Mouse (Mus musculus): ENCODE results near the gene Clic5. TPM values are rescaled to one million over a fixed set of nuclear protein-coding genes. Genes with fewer than 3 reads are reported as not detected.
A peak's percentile ranks its signal among the peaks of the same experiment; 100 is the strongest.
"Not testable (repeated sequence)": the region's sequence is repeated elsewhere in the genome, so short reads cannot be mapped to it uniquely, and the experiment has no call there.

Gene Clic5
- polyA plus RNA-seq, 1 experiment = 0.27 TPM

DNA sequence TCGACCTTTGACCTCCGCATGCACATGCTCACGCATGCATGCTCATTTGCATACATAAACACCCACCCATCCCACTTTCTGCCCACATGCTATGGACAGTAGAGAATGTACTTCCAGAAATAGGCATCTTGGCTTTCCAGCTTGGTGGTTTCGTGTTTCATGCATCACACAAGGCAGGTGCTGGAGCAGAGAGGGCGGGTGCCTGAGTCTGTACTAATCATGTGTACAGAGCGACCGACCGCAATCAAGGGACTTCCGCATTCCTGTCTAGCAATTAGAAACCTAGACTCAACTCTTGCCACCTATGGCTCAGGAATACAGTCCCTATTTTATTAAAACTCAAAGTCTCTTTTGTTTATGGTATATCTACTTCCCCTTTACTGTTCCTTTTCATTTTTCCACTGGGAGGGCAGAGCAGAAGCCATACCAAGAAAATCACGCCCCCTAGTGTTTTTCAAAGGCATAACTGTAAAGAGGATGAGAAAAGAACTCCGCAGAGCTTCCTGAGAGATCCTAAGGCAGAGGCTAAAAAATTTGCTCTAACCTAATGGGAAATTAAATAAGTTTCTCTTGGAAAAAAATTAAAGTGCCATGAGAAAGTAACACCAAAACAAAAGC is 22.5 kb upstream of the Clic5 start:
- no peak for DNase-seq (ENCODE audit: low read depth)
- TF ChIP-seq CTCF (IDR thresholded peaks at IDR 0.05; ENCODE audit: borderline replicate concordance, extremely low read depth, insufficient read depth, insufficient read length) (no peak), POLR2A (IDR thresholded peaks at IDR 0.05; ENCODE audit: borderline replicate concordance, extremely low read depth, insufficient read depth, insufficient read length, poor library complexity, severe bottlenecking) (no peak)

DNA sequence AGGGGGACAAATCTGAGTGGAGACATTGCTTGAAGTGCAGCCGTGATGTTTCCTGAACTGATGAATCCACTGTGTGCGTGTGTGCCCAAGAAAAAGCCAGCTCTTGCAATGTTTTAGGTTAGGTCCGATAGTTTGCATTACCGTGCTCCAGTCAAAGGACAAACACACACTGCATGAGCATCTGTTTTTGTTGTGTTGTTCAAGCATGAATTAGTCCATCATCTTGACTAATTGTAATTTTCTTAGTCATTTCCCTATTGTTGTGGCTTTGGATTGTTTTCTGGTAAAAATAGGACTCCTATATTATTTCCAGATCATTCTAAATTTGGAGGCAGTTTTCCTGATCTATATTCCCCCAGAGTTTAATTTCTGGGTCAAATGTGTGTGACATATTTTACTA is 18.7 kb upstream of the Clic5 start:
- TF ChIP-seq POLR2A (IDR thresholded peaks at IDR 0.05; ENCODE audit: borderline replicate concordance, extremely low read depth, insufficient read depth, insufficient read length, poor library complexity, severe bottlenecking) = no peak
- TF ChIP-seq CTCF (IDR thresholded peaks at IDR 0.05; ENCODE audit: borderline replicate concordance, extremely low read depth, insufficient read depth, insufficient read length) = no peak
- no peak for DNase-seq (ENCODE audit: low read depth)

DNA sequence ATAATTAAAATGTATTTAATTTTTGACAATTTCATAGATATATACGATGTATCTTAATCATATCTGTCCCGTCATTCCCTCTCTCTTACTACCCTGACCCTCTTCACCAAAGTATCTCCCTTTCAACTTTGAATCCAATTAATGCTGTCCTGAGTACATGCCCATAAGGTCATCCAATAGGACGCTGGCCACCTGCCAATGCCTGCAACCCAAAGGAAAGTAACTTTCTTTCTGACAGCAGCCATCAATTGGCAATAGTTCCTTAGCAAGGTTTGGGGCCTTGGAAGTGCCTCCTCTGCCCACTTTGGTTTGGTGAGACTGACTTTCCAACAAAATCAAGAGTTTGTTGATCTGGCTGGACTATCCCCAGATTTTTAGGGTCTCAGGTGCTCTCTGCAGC is 18.1 kb upstream of the Clic5 start:
- TF ChIP-seq CTCF (IDR thresholded peaks at IDR 0.05; ENCODE audit: borderline replicate concordance, extremely low read depth, insufficient read depth, insufficient read length) (no peak), POLR2A (IDR thresholded peaks at IDR 0.05; ENCODE audit: borderline replicate concordance, extremely low read depth, insufficient read depth, insufficient read length, poor library complexity, severe bottlenecking) (no peak)
- DNase-seq (ENCODE audit: low read depth) = no peak

DNA sequence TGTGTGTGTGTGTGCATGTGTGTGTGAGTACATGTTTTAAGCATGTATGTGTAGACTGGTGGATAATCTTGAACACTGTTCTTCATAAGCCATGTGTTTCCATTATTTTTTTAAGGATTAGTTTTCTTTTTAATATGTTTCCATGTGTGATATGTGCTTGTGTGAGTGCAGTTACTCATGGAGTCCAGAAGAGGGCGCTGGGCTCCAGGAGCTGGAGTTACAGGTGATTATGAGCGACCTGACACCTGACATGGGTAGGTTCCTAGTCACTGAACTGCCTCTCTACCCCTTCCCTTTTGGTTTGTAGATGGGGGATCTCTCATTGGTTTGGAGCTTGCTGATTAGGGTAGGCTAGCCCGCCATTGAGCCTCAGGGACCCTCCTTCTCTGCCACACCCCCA is 16.5 kb upstream of the Clic5 start:
- TF ChIP-seq POLR2A (IDR thresholded peaks at IDR 0.05; ENCODE audit: borderline replicate concordance, extremely low read depth, insufficient read depth, insufficient read length, poor library complexity, severe bottlenecking) = no peak
- no peak for TF ChIP-seq CTCF (IDR thresholded peaks at IDR 0.05; ENCODE audit: borderline replicate concordance, extremely low read depth, insufficient read depth, insufficient read length)
- DNase-seq (ENCODE audit: low read depth) = no peak

DNA sequence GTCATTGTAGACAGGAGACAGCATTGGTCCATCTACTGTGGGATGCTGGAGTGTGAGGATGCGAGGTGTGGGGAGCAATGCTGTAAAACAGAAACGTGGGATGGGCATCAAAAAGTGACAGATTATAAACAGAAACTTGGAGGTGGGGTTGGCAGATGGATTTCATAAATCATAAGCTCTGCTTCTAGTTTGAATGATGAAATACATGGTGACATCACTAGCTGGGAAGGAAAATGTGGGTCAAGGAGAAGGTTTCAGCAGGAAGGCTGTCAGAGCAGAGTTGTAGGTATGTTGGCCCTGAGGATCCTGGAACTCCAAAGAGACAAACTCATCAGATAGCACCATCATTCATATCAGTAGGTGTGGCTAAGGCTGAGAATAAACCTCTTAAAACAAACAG is 15.0 kb upstream of the Clic5 start:
- no peak for DNase-seq (ENCODE audit: low read depth)
- TF ChIP-seq POLR2A (IDR thresholded peaks at IDR 0.05; ENCODE audit: borderline replicate concordance, extremely low read depth, insufficient read depth, insufficient read length, poor library complexity, severe bottlenecking) = no peak
- TF ChIP-seq CTCF (IDR thresholded peaks at IDR 0.05; ENCODE audit: borderline replicate concordance, extremely low read depth, insufficient read depth, insufficient read length) = no peak

DNA sequence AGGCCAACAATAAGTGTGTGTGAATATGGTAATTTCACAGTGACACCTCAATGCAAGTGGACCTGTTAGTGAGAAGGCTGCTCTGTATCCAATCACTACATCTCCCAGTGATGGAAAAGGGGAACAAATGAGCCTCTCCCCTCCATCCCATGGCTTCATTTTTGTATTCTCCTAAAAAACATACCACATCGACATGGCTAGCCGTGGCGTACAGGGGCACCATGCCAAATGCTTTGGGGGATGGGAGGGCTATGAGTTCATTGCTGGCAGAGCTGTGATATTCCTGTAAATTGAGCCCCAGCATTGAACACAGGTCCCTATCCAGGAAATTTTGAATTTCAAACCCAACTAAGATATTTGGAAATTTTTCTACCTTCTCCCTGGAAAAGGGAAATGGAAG is 11.1 kb upstream of the Clic5 start:
- TF ChIP-seq POLR2A (IDR thresholded peaks at IDR 0.05; ENCODE audit: borderline replicate concordance, extremely low read depth, insufficient read depth, insufficient read length, poor library complexity, severe bottlenecking) (no peak), CTCF (IDR thresholded peaks at IDR 0.05; ENCODE audit: borderline replicate concordance, extremely low read depth, insufficient read depth, insufficient read length) (no peak)
- DNase-seq (ENCODE audit: low read depth) = peak; percentile 3

DNA sequence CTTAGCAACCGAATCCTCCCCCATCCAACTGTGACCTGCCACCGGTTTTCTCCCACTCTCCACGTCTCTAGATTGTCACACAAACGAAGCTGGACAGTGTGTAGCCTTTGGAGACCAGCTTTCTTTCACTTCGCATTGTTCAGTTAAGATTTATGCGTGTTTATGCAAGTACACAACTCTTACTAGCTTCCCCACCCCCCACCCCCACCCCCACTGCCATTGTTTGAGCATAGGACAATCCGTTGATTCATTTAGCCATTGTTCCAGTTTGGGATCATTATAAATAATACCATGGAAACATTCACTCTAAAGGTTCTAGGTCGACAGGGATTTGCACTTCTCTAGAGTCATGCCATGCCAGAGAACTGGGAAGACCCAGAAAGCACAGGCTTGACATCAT is 7.0 kb upstream of the Clic5 start:
- TF ChIP-seq POLR2A (IDR thresholded peaks at IDR 0.05; ENCODE audit: borderline replicate concordance, extremely low read depth, insufficient read depth, insufficient read length, poor library complexity, severe bottlenecking) (no peak), CTCF (IDR thresholded peaks at IDR 0.05; ENCODE audit: borderline replicate concordance, extremely low read depth, insufficient read depth, insufficient read length) (no peak)
- no peak for DNase-seq (ENCODE audit: low read depth)

DNA sequence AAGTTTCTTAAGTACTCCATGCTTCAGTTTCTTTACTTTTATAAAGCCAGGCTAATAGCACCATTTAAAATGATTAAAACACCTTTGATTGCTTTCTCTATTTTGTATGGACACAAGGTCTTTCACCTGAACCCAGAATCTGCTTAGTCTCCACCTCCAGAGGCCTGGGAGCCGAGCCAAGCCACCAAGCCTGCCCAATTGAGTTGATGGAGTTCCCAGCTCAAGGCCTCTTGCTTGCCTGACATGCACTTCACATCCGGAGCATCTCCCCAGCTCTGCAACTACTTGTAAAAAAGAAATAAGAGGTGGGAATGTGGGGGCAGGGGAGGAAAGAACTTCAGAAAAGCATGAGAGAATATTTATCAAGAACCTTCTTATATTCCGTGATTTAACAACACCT is 1.5 kb upstream of the Clic5 start:
- TF ChIP-seq CTCF (IDR thresholded peaks at IDR 0.05; ENCODE audit: borderline replicate concordance, extremely low read depth, insufficient read depth, insufficient read length) (no peak), POLR2A (IDR thresholded peaks at IDR 0.05; ENCODE audit: borderline replicate concordance, extremely low read depth, insufficient read depth, insufficient read length, poor library complexity, severe bottlenecking) (no peak)
- no peak for DNase-seq (ENCODE audit: low read depth)

DNA sequence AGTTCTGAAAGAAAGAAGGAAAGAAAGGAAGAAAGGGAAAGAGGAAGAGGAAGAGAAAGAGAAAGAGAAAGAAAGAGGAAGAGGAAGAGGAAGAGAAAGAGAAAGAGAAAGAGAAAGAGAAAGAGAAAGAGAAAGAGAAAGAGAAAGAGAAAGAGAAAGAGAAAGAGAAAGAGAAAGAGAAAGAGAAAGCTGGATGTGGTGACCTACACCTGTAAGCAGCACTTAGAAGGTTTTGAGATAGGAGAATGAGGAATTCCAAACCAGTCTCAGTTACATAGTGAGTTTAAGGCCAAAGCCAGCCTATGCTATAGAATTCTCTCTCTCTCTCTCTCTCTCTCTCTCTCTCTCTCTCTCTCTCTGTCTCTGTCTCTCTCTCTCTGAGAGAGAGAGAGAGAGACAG is 847 bp upstream of the Clic5 start:
- DNase-seq (ENCODE audit: low read depth) = not testable (repeated sequence)

DNA sequence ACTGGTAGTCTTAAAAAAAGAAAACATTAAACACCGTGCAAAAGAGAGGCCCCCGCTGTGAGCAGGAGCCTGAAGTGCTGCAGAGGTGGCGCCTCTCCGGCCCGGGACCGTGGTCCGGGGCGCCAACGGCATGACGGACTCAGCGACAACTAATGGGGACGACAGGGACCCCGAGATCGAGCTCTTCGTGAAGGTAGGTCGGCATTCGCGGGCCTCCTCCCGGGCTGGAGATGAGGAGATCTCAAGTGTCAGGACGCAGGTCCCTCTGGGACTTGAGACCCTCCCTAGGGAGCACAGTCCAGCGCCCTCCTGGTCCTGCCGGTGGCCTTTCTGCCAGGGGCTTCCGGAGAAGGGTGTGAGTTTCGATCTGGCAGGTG is 373 bp downstream of the Clic5 start:
- TF ChIP-seq POLR2A (IDR thresholded peaks at IDR 0.05; ENCODE audit: borderline replicate concordance, extremely low read depth, insufficient read depth, insufficient read length, poor library complexity, severe bottlenecking) (no peak), CTCF (IDR thresholded peaks at IDR 0.05; ENCODE audit: borderline replicate concordance, extremely low read depth, insufficient read depth, insufficient read length) (no peak)
- peak; percentile 15 for DNase-seq (ENCODE audit: low read depth)

DNA sequence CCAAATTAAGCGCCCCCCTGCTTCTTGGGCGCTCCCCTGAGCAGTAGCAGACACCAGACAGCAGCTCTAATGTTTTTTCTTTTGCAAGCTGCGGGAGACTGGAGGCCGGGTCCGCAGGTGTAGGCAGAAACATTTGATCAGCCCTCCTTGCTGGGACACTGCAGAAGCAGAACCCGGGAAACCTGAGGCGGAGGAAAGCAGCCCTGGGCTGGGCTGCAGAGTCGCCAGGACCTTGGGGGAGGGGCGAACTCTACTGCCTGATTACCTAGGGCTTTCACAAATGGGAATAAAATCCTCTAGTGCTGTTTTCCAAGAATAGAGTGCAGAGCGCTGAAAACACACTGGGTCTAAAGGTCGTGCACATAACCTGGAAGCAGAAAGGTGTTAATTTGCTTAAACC is 1.3 kb downstream of the Clic5 start:
- TF ChIP-seq CTCF (IDR thresholded peaks at IDR 0.05; ENCODE audit: borderline replicate concordance, extremely low read depth, insufficient read depth, insufficient read length) (no peak), POLR2A (IDR thresholded peaks at IDR 0.05; ENCODE audit: borderline replicate concordance, extremely low read depth, insufficient read depth, insufficient read length, poor library complexity, severe bottlenecking) (no peak)
- peak; percentile 20 for DNase-seq (ENCODE audit: low read depth)

DNA sequence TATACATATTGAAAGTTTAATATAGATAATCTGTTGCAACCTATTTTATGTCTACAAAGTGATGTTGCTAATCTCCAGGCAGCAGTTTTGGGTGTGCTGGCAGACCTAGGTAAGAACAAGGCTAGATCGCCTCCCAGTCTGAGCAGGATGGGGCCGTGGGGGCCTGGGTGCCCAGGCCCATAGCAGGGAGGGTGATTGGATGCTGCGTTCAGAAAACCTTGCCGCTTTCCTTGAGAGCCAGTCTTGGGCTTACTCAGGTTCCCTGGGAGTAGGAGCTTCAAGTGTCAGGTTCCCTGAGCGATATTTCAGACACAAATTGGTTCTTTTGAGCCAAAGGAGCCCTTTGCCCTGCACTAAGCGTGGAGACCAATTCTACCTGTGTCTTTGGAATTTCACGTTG is 1.9 kb downstream of the Clic5 start:
- TF ChIP-seq POLR2A (IDR thresholded peaks at IDR 0.05; ENCODE audit: borderline replicate concordance, extremely low read depth, insufficient read depth, insufficient read length, poor library complexity, severe bottlenecking) (no peak), CTCF (IDR thresholded peaks at IDR 0.05; ENCODE audit: borderline replicate concordance, extremely low read depth, insufficient read depth, insufficient read length) (no peak)
- no peak for DNase-seq (ENCODE audit: low read depth)

DNA sequence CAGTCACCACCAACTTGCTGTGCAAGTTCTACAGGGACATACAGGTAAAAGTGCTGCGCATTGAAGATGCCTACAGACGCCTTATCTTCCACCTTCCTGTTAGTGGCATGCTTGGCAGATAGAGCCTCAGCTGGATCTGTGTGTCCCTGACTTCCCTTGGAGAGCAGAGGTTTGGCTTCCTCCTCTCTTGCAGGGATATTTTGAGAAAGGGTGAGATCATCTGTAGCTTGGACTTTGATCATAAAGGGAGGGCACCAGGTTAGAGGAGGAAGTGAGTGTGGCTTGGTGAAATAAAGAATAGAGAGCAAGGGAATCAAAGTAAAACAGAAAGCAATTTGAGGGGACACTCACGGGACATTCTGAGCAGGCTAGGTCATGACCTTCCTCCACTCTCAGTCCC is 4.6 kb downstream of the Clic5 start:
- DNase-seq (ENCODE audit: low read depth) = no peak
- TF ChIP-seq CTCF (IDR thresholded peaks at IDR 0.05; ENCODE audit: borderline replicate concordance, extremely low read depth, insufficient read depth, insufficient read length) = no peak
- no peak for TF ChIP-seq POLR2A (IDR thresholded peaks at IDR 0.05; ENCODE audit: borderline replicate concordance, extremely low read depth, insufficient read depth, insufficient read length, poor library complexity, severe bottlenecking)
